Mouse (Mus musculus): ENCODE results near the gene Cldn18.

Cldn18 gene

GRCm38 (mm10) chr9:99685061-99685521, 32.0 kb downstream of the Cldn18 start:
- DNase-seq (ENCODE audit: low spot score): no peak

DNA sequence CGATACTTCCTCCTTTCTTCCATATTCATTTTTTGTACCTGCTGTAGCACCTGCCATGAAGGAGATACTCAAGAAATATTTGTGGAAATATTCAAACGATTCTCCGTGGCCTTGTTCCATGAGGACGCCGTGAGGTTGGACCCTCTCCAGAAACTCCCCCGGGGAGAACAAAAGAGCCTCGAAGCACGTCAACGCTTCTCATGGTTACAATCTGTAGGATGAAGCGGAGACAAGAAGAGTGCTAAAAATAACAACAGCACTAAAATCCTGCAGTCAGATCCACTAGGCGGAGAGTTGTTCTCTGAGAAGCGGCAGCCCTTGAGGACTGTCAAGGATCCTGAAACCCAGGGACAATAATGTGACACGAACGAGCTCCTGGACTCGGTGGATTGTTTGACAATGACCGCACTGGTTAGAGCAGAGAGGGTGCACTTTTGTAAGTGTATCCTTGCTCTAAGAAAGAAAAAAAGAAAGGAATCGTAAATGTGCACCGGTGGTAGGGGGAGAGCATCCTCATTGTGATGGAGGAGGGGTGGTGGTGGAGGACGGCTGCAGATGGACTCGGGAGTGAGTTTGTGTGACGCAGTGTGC, 35.0 kb downstream of the Cldn18 start:
- no peak for DNase-seq (ENCODE audit: low spot score)

DNA sequence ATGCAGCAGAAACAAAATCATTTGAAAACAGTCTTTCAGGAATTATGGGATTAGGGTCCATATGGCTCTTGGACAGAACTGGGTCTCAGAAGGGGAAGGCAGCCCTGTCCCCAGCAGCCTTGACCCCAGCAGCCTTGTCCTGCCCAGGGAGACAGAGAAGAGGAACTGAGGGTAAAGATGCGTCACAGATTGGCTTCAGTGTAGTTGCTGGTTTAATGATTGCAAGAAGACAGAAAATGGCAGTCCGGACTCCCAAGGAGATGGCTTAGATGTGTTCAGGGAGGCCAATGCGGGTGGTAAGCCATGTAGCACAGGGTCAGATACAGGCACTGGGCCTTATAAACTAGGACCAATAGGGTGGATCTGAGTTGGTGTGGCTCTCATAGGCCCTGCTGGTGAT, 41.4 kb downstream of the Cldn18 start:
- no peak for DNase-seq (ENCODE audit: low spot score)

DNA sequence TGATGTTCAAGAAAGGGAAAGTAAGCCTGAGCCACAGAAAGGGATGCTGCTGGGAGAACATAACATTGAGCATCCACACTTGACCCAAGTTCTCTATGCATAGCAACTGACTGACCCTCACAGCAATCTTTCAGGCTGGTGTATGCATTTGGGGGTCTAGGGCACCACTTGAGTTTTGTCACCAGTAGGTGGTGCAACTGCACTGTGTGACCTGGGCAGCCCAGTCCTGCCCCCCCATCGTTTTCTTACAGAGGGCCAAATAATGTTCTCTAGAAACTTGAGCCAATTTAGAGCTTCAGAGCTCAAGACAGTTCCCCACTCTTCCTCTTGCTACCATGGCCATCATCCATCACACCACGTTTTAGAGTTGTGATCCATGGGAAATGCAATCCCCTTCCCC, 45.5 kb downstream of the Cldn18 start:
- peak; percentile 10 for DNase-seq (ENCODE audit: low spot score)

- no peak for DNase-seq (ENCODE audit: low spot score)
These were observed 49.5 kb downstream of the Cldn18 start for GRCm38 (mm10) chr9:99667596-99667995.

GRCm38 (mm10) chr9:99662887-99663286, 54.2 kb downstream of the Cldn18 start:
- DNase-seq (ENCODE audit: low spot score): no peak

DNA sequence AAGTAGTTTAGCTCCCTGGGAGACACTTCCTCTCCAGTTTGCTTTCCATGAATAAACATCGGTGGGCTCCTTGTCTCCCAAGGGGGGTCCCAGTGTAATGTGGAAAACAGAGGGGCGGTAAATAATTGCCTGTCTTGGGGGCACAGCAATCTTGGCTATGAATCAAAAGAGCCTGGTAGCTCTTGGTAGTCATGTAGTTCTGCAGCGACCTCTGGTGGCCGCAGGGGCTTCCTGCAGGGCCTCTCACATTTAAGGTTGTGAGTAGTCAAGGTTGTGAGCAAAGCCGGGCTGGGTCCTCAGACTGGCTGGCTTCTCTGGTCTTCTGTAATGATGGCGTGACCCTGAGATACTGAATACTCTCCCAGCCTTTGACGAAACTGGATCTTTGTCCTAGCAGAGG, 54.7 kb downstream of the Cldn18 start:
- peak; percentile 71 for DNase-seq (ENCODE audit: low spot score)

DNA sequence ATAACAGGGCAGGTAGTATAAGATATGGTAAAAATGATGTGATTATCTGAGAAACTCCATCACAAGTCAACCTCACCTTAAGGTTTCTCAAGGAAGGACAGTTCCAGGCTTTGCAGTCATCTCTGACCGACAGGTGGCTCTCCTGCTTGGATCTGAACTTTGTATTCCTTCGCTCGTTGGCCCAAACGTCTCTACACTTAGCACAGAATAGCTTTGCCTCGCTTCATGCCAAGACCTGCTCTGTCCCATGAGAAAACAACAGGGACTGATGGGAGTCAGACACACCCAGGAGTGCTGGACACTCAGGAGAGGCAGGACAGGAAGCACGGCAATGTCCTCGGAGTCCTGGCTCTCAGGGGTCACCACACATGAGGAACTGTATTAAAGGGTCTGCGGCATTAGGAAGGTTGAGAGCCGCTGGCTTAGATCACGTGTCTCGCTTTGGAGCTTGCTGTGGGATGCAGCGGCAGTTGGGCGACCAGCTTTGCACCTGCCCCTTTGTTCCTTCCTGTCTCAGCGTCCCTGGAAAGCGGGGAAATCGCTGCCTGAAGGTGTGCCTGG, 55.4 kb downstream of the Cldn18 start:
- no peak for DNase-seq (ENCODE audit: low spot score)

- DNase-seq (ENCODE audit: low spot score): no peak
These were observed 56.3 kb downstream of the Cldn18 start for GRCm38 (mm10) chr9:99660756-99661155.

DNA sequence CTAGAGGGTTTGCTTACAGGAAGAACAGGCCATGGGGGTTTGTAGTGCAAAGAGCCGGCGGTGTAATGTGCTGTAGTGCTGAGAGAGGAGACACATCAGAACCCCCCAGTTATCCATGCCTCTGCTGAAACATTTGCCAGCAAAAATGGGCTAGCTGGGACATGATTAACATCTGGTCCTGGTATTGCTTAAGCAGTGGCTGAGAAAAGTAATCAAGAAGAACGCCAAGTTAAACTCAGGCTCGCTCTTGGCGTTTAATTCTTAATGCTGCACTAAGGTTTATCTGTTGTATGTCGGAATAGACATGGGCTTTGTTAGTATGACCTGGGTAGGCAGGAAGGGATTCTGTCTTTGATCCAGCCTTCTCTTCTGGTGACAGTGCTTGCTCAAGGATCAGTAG, 71.0 kb downstream of the Cldn18 start:
- no peak for DNase-seq (ENCODE audit: low spot score)

DNA sequence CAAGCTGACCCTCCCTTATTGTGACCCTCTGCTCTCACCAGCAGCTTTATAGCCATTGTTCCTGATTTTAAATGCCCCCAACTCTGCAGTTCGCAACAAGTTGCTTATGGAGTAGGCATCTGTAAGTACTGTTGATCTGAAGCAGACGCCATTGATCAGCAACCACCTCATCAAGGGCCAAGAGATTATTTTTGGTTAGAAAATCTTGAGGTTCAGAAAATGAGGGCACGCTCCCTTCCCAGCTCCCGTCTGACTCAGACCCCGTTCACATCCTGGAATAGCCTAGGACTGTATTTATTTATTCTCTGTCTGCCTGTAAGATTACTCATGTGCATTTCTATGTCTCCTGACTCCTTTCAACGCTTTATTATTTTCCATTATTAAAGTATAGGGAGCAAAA, 71.7 kb downstream of the Cldn18 start:
- DNase-seq (ENCODE audit: low spot score): no peak

- DNase-seq (ENCODE audit: low spot score): no peak
These were observed 77.1 kb downstream of the Cldn18 start for GRCm38 (mm10) chr9:99639957-99640356.

Data from embryo, embryonic 10 days (tissue).